Mouse (Mus musculus): ENCODE data around the gene Scel. TPM values are rescaled to one million over a fixed set of nuclear protein-coding genes. Genes with fewer than 3 reads are reported as not detected.

Gene Scel
- polyA plus RNA-seq, 1 experiment from 2014 or later: 31.9 TPM

DNA sequence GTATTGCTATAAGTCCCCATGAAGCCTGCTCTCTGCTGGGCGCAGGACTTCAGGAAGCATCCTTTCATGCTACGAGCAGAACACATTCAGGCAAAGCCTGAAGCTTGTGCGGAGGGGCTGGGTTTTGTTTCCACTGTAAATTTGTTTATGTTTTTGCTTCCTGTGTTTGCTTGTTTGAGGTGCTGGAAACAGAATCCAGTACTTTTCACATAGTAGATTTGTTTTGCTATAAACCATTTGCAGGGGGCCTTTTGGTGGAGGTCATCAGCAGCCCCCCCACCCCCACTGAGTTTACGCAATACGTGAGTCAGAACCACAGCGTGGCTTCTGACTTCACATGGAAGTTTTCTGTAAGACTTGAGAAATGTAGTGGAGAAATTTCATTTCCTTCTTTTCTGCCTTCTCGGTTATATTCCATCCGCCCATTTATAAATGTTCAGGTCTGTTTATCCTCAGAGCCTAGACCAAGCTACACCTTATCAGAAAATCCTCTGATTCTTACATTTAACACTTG lies 22.4 kb downstream of the Scel start:
- WGBS: 72% methylated on average over 8 of the region's 8 CpGs
- Histone ChIP-seq H3K4me1 (ENCODE audit: control insufficient read depth, insufficient read depth, low read length) (no peaks in the 10 kb centered on the region), H3K4me2 (ENCODE audit: low read depth, low read length) (no peak overlapping the region), H3K9me3 (replicated peaks; ENCODE audit: control insufficient read depth, low read length) (no peaks in the 10 kb centered on the region), H3K36me3 (ENCODE audit: control insufficient read depth, insufficient read depth, low read length) (no peaks in the 10 kb centered on the region), H3K27ac (ENCODE audit: low read length) (no peak overlapping the region), H3K27me3 (ENCODE audit: control insufficient read depth, insufficient read depth, low read length) (no peaks in the 10 kb centered on the region), H3K9ac (ENCODE audit: low read length) (no peak overlapping the region), H3K4me3 (replicated peaks; ENCODE audit: low read length) (no peak overlapping the region)
- no peak for ATAC-seq (ENCODE audit: insufficient read depth, low FRiP score)

GRCm38 (mm10) chr14:103536334-103536733 lies 23.2 kb downstream of the Scel start:
- no peaks in the 10 kb centered on the region for H3K4me1 ChIP-seq (ENCODE audit: control insufficient read depth, insufficient read depth, low read length)
- H3K4me2 ChIP-seq (ENCODE audit: low read depth, low read length): no peak overlapping the region
- 32% methylated on average over 10 of the region's 10 CpGs for WGBS
- no peak overlapping the region for H3K9ac ChIP-seq (ENCODE audit: low read length)
- H3K36me3 ChIP-seq (ENCODE audit: control insufficient read depth, insufficient read depth, low read length): no peaks in the 10 kb centered on the region
- no peak for ATAC-seq (ENCODE audit: insufficient read depth, low FRiP score)
- H3K27ac ChIP-seq (ENCODE audit: low read length): no peak overlapping the region
- H3K4me3 ChIP-seq (replicated peaks; ENCODE audit: low read length): no peak overlapping the region
- H3K27me3 ChIP-seq (ENCODE audit: control insufficient read depth, insufficient read depth, low read length): no peaks in the 10 kb centered on the region
- H3K9me3 ChIP-seq (replicated peaks; ENCODE audit: control insufficient read depth, low read length): no peaks in the 10 kb centered on the region

- Histone ChIP-seq H3K27me3 (ENCODE audit: control insufficient read depth, insufficient read depth, low read length) (no peaks in the 10 kb centered on the region), H3K9me3 (replicated peaks; ENCODE audit: control insufficient read depth, low read length) (no peaks in the 10 kb centered on the region), H3K27ac (ENCODE audit: low read length) (no peak overlapping the region), H3K9ac (ENCODE audit: low read length) (no peak overlapping the region), H3K4me2 (ENCODE audit: low read depth, low read length) (no peak overlapping the region), H3K4me3 (replicated peaks; ENCODE audit: low read length) (no peak overlapping the region), H3K36me3 (ENCODE audit: control insufficient read depth, insufficient read depth, low read length) (no peaks in the 10 kb centered on the region), H3K4me1 (ENCODE audit: control insufficient read depth, insufficient read depth, low read length) (no peaks in the 10 kb centered on the region)
- no peak for ATAC-seq (ENCODE audit: insufficient read depth, low FRiP score)
- WGBS: 9% methylated on average over 13 of the region's 13 CpGs
Observed at GRCm38 (mm10) chr14:103537355-103538056, 24.4 kb downstream of the Scel start.

DNA sequence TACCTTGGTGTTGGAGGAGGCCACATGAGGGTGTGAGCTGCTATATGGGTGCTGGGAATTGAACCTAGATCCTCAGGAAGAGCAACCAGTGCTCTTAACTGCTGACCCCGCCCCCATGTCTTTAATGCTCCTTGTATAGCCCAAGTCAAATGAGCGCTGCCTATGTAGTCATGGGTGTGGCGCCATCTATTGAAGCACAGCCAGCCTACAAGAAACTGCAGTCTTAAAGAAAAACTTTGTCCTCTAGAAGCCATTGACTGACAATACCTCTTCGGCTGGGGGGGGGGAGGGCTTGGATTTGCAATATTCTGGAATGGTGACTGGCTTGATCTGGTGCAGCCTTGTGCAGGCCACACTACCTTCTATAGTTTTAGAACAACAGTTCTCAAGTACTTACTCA lies 26.7 kb downstream of the Scel start:
- H3K27me3 ChIP-seq (ENCODE audit: control insufficient read depth, insufficient read depth, low read length): no peaks in the 10 kb centered on the region
- ATAC-seq (ENCODE audit: insufficient read depth, low FRiP score): no peak
- no peak overlapping the region for H3K27ac ChIP-seq (ENCODE audit: low read length)
- no peaks in the 10 kb centered on the region for H3K4me1 ChIP-seq (ENCODE audit: control insufficient read depth, insufficient read depth, low read length)
- no peaks in the 10 kb centered on the region for H3K9me3 ChIP-seq (replicated peaks; ENCODE audit: control insufficient read depth, low read length)
- no peaks in the 10 kb centered on the region for H3K36me3 ChIP-seq (ENCODE audit: control insufficient read depth, insufficient read depth, low read length)
- no peak overlapping the region for H3K4me2 ChIP-seq (ENCODE audit: low read depth, low read length)
- no peak overlapping the region for H3K4me3 ChIP-seq (replicated peaks; ENCODE audit: low read length)
- H3K9ac ChIP-seq (ENCODE audit: low read length): no peak overlapping the region
- WGBS: 62% methylated on average over 4 of the region's 4 CpGs

- Histone ChIP-seq H3K9me3 (replicated peaks; ENCODE audit: control insufficient read depth, low read length) (no peaks in the 10 kb centered on the region), H3K4me1 (ENCODE audit: control insufficient read depth, insufficient read depth, low read length) (no peaks in the 10 kb centered on the region), H3K4me2 (ENCODE audit: low read depth, low read length) (no peak overlapping the region), H3K36me3 (ENCODE audit: control insufficient read depth, insufficient read depth, low read length) (no peaks in the 10 kb centered on the region), H3K27ac (ENCODE audit: low read length) (no peak overlapping the region), H3K9ac (ENCODE audit: low read length) (no peak overlapping the region), H3K27me3 (ENCODE audit: control insufficient read depth, insufficient read depth, low read length) (no peaks in the 10 kb centered on the region), H3K4me3 (replicated peaks; ENCODE audit: low read length) (no peak overlapping the region)
- 58% methylated on average over 5 of the region's 5 CpGs for WGBS
- ATAC-seq (ENCODE audit: insufficient read depth, low FRiP score): no peak
Observed at GRCm38 (mm10) chr14:103541679-103542078, 28.5 kb downstream of the Scel start.

- no peaks in the 10 kb centered on the region for H3K27me3 ChIP-seq (ENCODE audit: control insufficient read depth, insufficient read depth, low read length)
- H3K4me3 ChIP-seq (replicated peaks; ENCODE audit: low read length): no peak overlapping the region
- H3K9me3 ChIP-seq (replicated peaks; ENCODE audit: control insufficient read depth, low read length): no peaks in the 10 kb centered on the region
- H3K27ac ChIP-seq (ENCODE audit: low read length): no peak overlapping the region
- H3K4me1 ChIP-seq (ENCODE audit: control insufficient read depth, insufficient read depth, low read length): no peaks in the 10 kb centered on the region
- no peak overlapping the region for H3K4me2 ChIP-seq (ENCODE audit: low read depth, low read length)
- WGBS: 50% methylated on average over 4 of the region's 4 CpGs
- ATAC-seq (ENCODE audit: insufficient read depth, low FRiP score): no peak
- H3K9ac ChIP-seq (ENCODE audit: low read length): no peak overlapping the region
- no peaks in the 10 kb centered on the region for H3K36me3 ChIP-seq (ENCODE audit: control insufficient read depth, insufficient read depth, low read length)
Observed at GRCm38 (mm10) chr14:103543304-103544079, 30.4 kb downstream of the Scel start.

GRCm38 (mm10) chr14:103545734-103546133 lies 32.6 kb downstream of the Scel start:
- no peak overlapping the region for H3K4me2 ChIP-seq (ENCODE audit: low read depth, low read length)
- no peaks in the 10 kb centered on the region for H3K4me1 ChIP-seq (ENCODE audit: control insufficient read depth, insufficient read depth, low read length)
- H3K36me3 ChIP-seq (ENCODE audit: control insufficient read depth, insufficient read depth, low read length): no peaks in the 10 kb centered on the region
- H3K9ac ChIP-seq (ENCODE audit: low read length): no peak overlapping the region
- WGBS: 46% methylated on average over 8 of the region's 8 CpGs
- ATAC-seq (ENCODE audit: insufficient read depth, low FRiP score): no peak
- no peaks in the 10 kb centered on the region for H3K27me3 ChIP-seq (ENCODE audit: control insufficient read depth, insufficient read depth, low read length)
- H3K27ac ChIP-seq (ENCODE audit: low read length): no peak overlapping the region
- H3K4me3 ChIP-seq (replicated peaks; ENCODE audit: low read length): no peak overlapping the region
- no peaks in the 10 kb centered on the region for H3K9me3 ChIP-seq (replicated peaks; ENCODE audit: control insufficient read depth, low read length)

- H3K27ac ChIP-seq (ENCODE audit: low read length): no peak overlapping the region
- H3K4me3 ChIP-seq (replicated peaks; ENCODE audit: low read length): no peak overlapping the region
- 85% methylated on average over 12 of the region's 12 CpGs for WGBS
- H3K9me3 ChIP-seq (replicated peaks; ENCODE audit: control insufficient read depth, low read length): no peaks in the 10 kb centered on the region
- no peak for ATAC-seq (ENCODE audit: insufficient read depth, low FRiP score)
- no peak overlapping the region for H3K4me2 ChIP-seq (ENCODE audit: low read depth, low read length)
- H3K9ac ChIP-seq (ENCODE audit: low read length): no peak overlapping the region
- H3K36me3 ChIP-seq (ENCODE audit: control insufficient read depth, insufficient read depth, low read length): no peaks in the 10 kb centered on the region
- H3K27me3 ChIP-seq (ENCODE audit: control insufficient read depth, insufficient read depth, low read length): no peaks in the 10 kb centered on the region
- H3K4me1 ChIP-seq (ENCODE audit: control insufficient read depth, insufficient read depth, low read length): no peaks in the 10 kb centered on the region
Observed at GRCm38 (mm10) chr14:103546246-103546645, 33.1 kb downstream of the Scel start.

DNA sequence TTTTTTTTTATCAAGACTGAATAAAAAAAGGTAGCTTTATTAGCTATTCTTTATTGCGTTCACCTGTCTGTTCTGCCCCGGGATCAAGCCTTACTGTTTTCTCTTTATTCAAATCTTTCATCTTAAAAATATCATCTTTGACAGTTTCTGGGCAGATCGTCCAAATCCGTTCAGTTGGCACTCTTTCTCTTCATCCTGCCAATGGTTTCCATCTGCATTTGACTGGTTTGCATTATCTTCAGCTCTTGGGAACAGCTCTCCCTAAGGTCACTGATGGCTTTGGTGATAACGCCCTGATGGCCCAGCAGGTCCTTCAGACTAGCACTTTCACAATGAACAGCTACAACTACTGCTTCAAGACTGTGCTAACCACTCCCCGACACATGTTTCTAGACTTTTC lies 35.1 kb downstream of the Scel start:
- Histone ChIP-seq H3K4me2 (ENCODE audit: low read depth, low read length) (no peak overlapping the region), H3K9ac (ENCODE audit: low read length) (no peak overlapping the region), H3K4me1 (ENCODE audit: control insufficient read depth, insufficient read depth, low read length) (no peaks in the 10 kb centered on the region), H3K27ac (ENCODE audit: low read length) (no peak overlapping the region), H3K9me3 (replicated peaks; ENCODE audit: control insufficient read depth, low read length) (no peaks in the 10 kb centered on the region), H3K36me3 (ENCODE audit: control insufficient read depth, insufficient read depth, low read length) (no peaks in the 10 kb centered on the region), H3K4me3 (replicated peaks; ENCODE audit: low read length) (no peak overlapping the region), H3K27me3 (ENCODE audit: control insufficient read depth, insufficient read depth, low read length) (no peaks in the 10 kb centered on the region)
- WGBS: 81% methylated on average over 6 of the region's 6 CpGs
- ATAC-seq (ENCODE audit: insufficient read depth, low FRiP score): no peak

Data from stomach, embryonic 16.5 days (tissue).